Mouse (Mus musculus): ENCODE measurements around the gene A930018P22Rik. TPM values are rescaled to one million over a fixed set of nuclear protein-coding genes. Genes with fewer than 3 reads are reported as not detected.
"Not testable (repeated sequence)": the region's sequence is repeated elsewhere in the genome, so short reads cannot be mapped to it uniquely, and the experiment has no call there.

The A930018P22Rik gene
- polyA plus RNA-seq, 1 experiment from 2014 or later, result not detected

- H3K36me3 ChIP-seq (replicated peaks; ENCODE audit: control insufficient read depth, insufficient read depth); H3K9ac ChIP-seq; DNase-seq (ENCODE audit: low spot score); H3K27ac ChIP-seq; ATAC-seq (ENCODE audit: low FRiP score); H3K27me3 ChIP-seq (ENCODE audit: control insufficient read depth, insufficient read depth, low read length); H3K4me3 ChIP-seq (replicated peaks; ENCODE audit: low read length); H3K9me3 ChIP-seq (ENCODE audit: control insufficient read depth, low read length); H3K4me1 ChIP-seq (replicated peaks; ENCODE audit: control insufficient read depth, insufficient read depth, low read length): not testable (repeated sequence)
- WGBS, result 73% methylated on average over 1 of the region's 1 CpGs
- peak overlapping the region; percentile 66 for H3K4me2 ChIP-seq (replicated peaks)
Measured at GRCm38 (mm10) chr2:104096796-104097195, 25.8 kb upstream of the A930018P22Rik start.

GRCm38 (mm10) chr2:104097396-104097795 lies 25.2 kb upstream of the A930018P22Rik start:
- H3K4me1 ChIP-seq (replicated peaks; ENCODE audit: control insufficient read depth, insufficient read depth, low read length); H3K9ac ChIP-seq; H3K9me3 ChIP-seq (ENCODE audit: control insufficient read depth, low read length); H3K36me3 ChIP-seq (replicated peaks; ENCODE audit: control insufficient read depth, insufficient read depth); DNase-seq (ENCODE audit: low spot score); ATAC-seq (ENCODE audit: low FRiP score); H3K4me3 ChIP-seq (replicated peaks; ENCODE audit: low read length); H3K27me3 ChIP-seq (ENCODE audit: control insufficient read depth, insufficient read depth, low read length); H3K27ac ChIP-seq: not testable (repeated sequence)
- H3K4me2 ChIP-seq (replicated peaks), result peak overlapping the region; percentile 66; the same call in 1 of the 2 replicates
- whole genome bisulfite sequencing, result 93% methylated on average over 4 of the region's 4 CpGs

GRCm38 (mm10) chr2:104098529-104099230 lies 23.9 kb upstream of the A930018P22Rik start:
- Histone ChIP-seq H3K27me3 (ENCODE audit: control insufficient read depth, insufficient read depth, low read length) (no peaks in the 10 kb centered on the region), H3K4me2 (replicated peaks) (no peak overlapping the region), H3K27ac (no peak overlapping the region), H3K4me1 (replicated peaks; ENCODE audit: control insufficient read depth, insufficient read depth, low read length) (peaks cover 8% of the 10 kb centered on the region), H3K9ac (no peak overlapping the region), H3K4me3 (replicated peaks; ENCODE audit: low read length) (no peak overlapping the region), H3K36me3 (replicated peaks; ENCODE audit: control insufficient read depth, insufficient read depth) (no peaks in the 10 kb centered on the region), H3K9me3 (ENCODE audit: control insufficient read depth, low read length) (no peaks in the 10 kb centered on the region)
- no peak for DNase-seq (ENCODE audit: low spot score)
- WGBS, result 43% methylated on average over 3 of the region's 3 CpGs
- no peak for ATAC-seq (ENCODE audit: low FRiP score)

GRCm38 (mm10) chr2:104099231-104099585 lies 23.4 kb upstream of the A930018P22Rik start:
- Histone ChIP-seq H3K27ac (no peak overlapping the region), H3K9me3 (ENCODE audit: control insufficient read depth, low read length) (no peaks in the 10 kb centered on the region), H3K36me3 (replicated peaks; ENCODE audit: control insufficient read depth, insufficient read depth) (no peaks in the 10 kb centered on the region), H3K9ac (no peak overlapping the region), H3K27me3 (ENCODE audit: control insufficient read depth, insufficient read depth, low read length) (no peaks in the 10 kb centered on the region), H3K4me1 (replicated peaks; ENCODE audit: control insufficient read depth, insufficient read depth, low read length) (peaks cover 8% of the 10 kb centered on the region), H3K4me3 (replicated peaks; ENCODE audit: low read length) (no peak overlapping the region), H3K4me2 (replicated peaks) (no peak overlapping the region)
- WGBS, result 97% methylated on average over 2 of the region's 2 CpGs
- DNase-seq (ENCODE audit: low spot score) (no peak), ATAC-seq (ENCODE audit: low FRiP score) (no peak)

- Histone ChIP-seq H3K27me3 (ENCODE audit: control insufficient read depth, insufficient read depth, low read length) (no peaks in the 10 kb centered on the region), H3K4me1 (replicated peaks; ENCODE audit: control insufficient read depth, insufficient read depth, low read length) (peaks cover 8% of the 10 kb centered on the region), H3K9ac (no peak overlapping the region), H3K36me3 (replicated peaks; ENCODE audit: control insufficient read depth, insufficient read depth) (no peaks in the 10 kb centered on the region), H3K4me2 (replicated peaks) (no peak overlapping the region), H3K4me3 (replicated peaks; ENCODE audit: low read length) (no peak overlapping the region), H3K27ac (no peak overlapping the region), H3K9me3 (ENCODE audit: control insufficient read depth, low read length) (no peaks in the 10 kb centered on the region)
- WGBS, result 62% methylated on average over 1 of the region's 1 CpGs
- ATAC-seq (ENCODE audit: low FRiP score), result no peak
- DNase-seq (ENCODE audit: low spot score), result no peak
Measured at GRCm38 (mm10) chr2:104099946-104100345, 22.6 kb upstream of the A930018P22Rik start.

GRCm38 (mm10) chr2:104104800-104105199 lies 17.8 kb upstream of the A930018P22Rik start:
- 90% methylated on average over 6 of the region's 6 CpGs for WGBS
- no peak for ATAC-seq (ENCODE audit: low FRiP score)
- H3K4me2 ChIP-seq (replicated peaks), result no peak overlapping the region

GRCm38 (mm10) chr2:104109021-104109420 lies 13.5 kb upstream of the A930018P22Rik start:
- H3K9ac ChIP-seq; H3K27me3 ChIP-seq (ENCODE audit: control insufficient read depth, insufficient read depth, low read length); DNase-seq (ENCODE audit: low spot score); H3K27ac ChIP-seq; H3K4me2 ChIP-seq (replicated peaks); H3K9me3 ChIP-seq (ENCODE audit: control insufficient read depth, low read length); H3K4me1 ChIP-seq (replicated peaks; ENCODE audit: control insufficient read depth, insufficient read depth, low read length); H3K36me3 ChIP-seq (replicated peaks; ENCODE audit: control insufficient read depth, insufficient read depth); H3K4me3 ChIP-seq (replicated peaks; ENCODE audit: low read length); ATAC-seq (ENCODE audit: low FRiP score): not testable (repeated sequence)
- WGBS, result 96% methylated on average over 2 of the region's 2 CpGs

More at GRCm38 (mm10) chr2:104104800-104105199, 17.8 kb upstream of the A930018P22Rik start:
- Histone ChIP-seq H3K36me3 (replicated peaks; ENCODE audit: control insufficient read depth, insufficient read depth) (no peaks in the 10 kb centered on the region), H3K9ac (no peak overlapping the region), H3K27me3 (ENCODE audit: control insufficient read depth, insufficient read depth, low read length) (no peaks in the 10 kb centered on the region), H3K27ac (no peak overlapping the region), H3K4me3 (replicated peaks; ENCODE audit: low read length) (no peak overlapping the region), H3K9me3 (ENCODE audit: control insufficient read depth, low read length) (no peaks in the 10 kb centered on the region), H3K4me1 (replicated peaks; ENCODE audit: control insufficient read depth, insufficient read depth, low read length) (no peaks in the 10 kb centered on the region)
- DNase-seq (ENCODE audit: low spot score), result no peak

- no peak for ATAC-seq (ENCODE audit: low FRiP score)
- H3K27me3 ChIP-seq (ENCODE audit: control insufficient read depth, insufficient read depth, low read length), result no peaks in the 10 kb centered on the region
- H3K4me1 ChIP-seq (replicated peaks; ENCODE audit: control insufficient read depth, insufficient read depth, low read length), result no peaks in the 10 kb centered on the region
- no peak overlapping the region for H3K9ac ChIP-seq
- no peaks in the 10 kb centered on the region for H3K9me3 ChIP-seq (ENCODE audit: control insufficient read depth, low read length)
- H3K4me2 ChIP-seq (replicated peaks), result no peak overlapping the region
- no peaks in the 10 kb centered on the region for H3K36me3 ChIP-seq (replicated peaks; ENCODE audit: control insufficient read depth, insufficient read depth)
- 70% methylated on average over 2 of the region's 2 CpGs for WGBS
- no peak for DNase-seq (ENCODE audit: low spot score)
- no peak overlapping the region for H3K4me3 ChIP-seq (replicated peaks; ENCODE audit: low read length)
- H3K27ac ChIP-seq, result no peak overlapping the region
Measured at GRCm38 (mm10) chr2:104109528-104109927, 13.0 kb upstream of the A930018P22Rik start.

- H3K27me3 ChIP-seq (ENCODE audit: control insufficient read depth, insufficient read depth, low read length), result no peaks in the 10 kb centered on the region
- no peaks in the 10 kb centered on the region for H3K36me3 ChIP-seq (replicated peaks; ENCODE audit: control insufficient read depth, insufficient read depth)
- DNase-seq (ENCODE audit: low spot score) (no peak), ATAC-seq (ENCODE audit: low FRiP score) (no peak)
- WGBS, result 89% methylated on average over 4 of the region's 4 CpGs
- H3K4me1 ChIP-seq (replicated peaks; ENCODE audit: control insufficient read depth, insufficient read depth, low read length), result no peaks in the 10 kb centered on the region
- no peak overlapping the region for H3K9ac ChIP-seq
- no peak overlapping the region for H3K4me2 ChIP-seq (replicated peaks)
- no peaks in the 10 kb centered on the region for H3K9me3 ChIP-seq (ENCODE audit: control insufficient read depth, low read length)
- no peak overlapping the region for H3K27ac ChIP-seq
- no peak overlapping the region for H3K4me3 ChIP-seq (replicated peaks; ENCODE audit: low read length)
Measured at GRCm38 (mm10) chr2:104110031-104110430, 12.5 kb upstream of the A930018P22Rik start.
